Mouse (Mus musculus): ENCODE measurements around the gene Pik3cd.
A peak's percentile ranks its signal among the peaks of the same experiment; 100 is the strongest.
"Not testable (repeated sequence)": the region's sequence is repeated elsewhere in the genome, so short reads cannot be mapped to it uniquely, and the experiment has no call there.

Gene Pik3cd

GRCm38 (mm10) chr4:149702210-149702979, at the start of gene Pik3cd:
TSS of gene Pik3cd (minus strand) at chr4:149702571.
- no peak for DNase-seq (ENCODE audit: low read depth, low spot score)

- no peak for DNase-seq (ENCODE audit: low read depth, low spot score)
These were observed 48.3 kb upstream of the Pik3cd start for GRCm38 (mm10) chr4:149750671-149751070.

- not testable (repeated sequence) for DNase-seq (ENCODE audit: low read depth, low spot score)
These were observed 47.3 kb upstream of the Pik3cd start for GRCm38 (mm10) chr4:149749663-149750015.

- no peak for DNase-seq (ENCODE audit: low read depth, low spot score)
These were observed 46.8 kb upstream of the Pik3cd start for GRCm38 (mm10) chr4:149749003-149749662.

GRCm38 (mm10) chr4:149744119-149744518, 41.7 kb upstream of the Pik3cd start:
- no peak for DNase-seq (ENCODE audit: low read depth, low spot score)

GRCm38 (mm10) chr4:149742011-149742530, 39.7 kb upstream of the Pik3cd start:
- no peak for DNase-seq (ENCODE audit: low read depth, low spot score)

DNA sequence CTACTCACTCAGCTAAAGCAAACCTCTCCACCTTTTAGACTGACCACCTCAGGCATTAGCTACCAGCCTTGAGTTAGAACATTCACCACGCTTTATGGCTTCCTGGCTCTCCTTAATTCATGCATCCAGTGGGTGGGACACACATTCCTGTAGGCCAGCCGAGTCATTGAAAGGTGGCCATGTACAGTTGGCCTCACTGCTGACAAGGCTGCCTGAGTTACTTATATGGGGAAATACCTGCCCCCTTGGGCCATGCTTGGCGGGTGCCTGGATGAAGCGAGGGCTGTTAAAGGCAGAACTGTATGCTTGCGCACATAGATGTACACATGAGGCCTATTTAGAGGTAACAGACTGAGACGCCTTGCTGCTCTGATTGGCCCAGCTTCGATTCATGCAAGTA, 37.9 kb upstream of the Pik3cd start:
- DNase-seq (ENCODE audit: low read depth, low spot score) = no peak

GRCm38 (mm10) chr4:149739478-149739877, 37.1 kb upstream of the Pik3cd start:
- DNase-seq (ENCODE audit: low read depth, low spot score) = no peak

DNA sequence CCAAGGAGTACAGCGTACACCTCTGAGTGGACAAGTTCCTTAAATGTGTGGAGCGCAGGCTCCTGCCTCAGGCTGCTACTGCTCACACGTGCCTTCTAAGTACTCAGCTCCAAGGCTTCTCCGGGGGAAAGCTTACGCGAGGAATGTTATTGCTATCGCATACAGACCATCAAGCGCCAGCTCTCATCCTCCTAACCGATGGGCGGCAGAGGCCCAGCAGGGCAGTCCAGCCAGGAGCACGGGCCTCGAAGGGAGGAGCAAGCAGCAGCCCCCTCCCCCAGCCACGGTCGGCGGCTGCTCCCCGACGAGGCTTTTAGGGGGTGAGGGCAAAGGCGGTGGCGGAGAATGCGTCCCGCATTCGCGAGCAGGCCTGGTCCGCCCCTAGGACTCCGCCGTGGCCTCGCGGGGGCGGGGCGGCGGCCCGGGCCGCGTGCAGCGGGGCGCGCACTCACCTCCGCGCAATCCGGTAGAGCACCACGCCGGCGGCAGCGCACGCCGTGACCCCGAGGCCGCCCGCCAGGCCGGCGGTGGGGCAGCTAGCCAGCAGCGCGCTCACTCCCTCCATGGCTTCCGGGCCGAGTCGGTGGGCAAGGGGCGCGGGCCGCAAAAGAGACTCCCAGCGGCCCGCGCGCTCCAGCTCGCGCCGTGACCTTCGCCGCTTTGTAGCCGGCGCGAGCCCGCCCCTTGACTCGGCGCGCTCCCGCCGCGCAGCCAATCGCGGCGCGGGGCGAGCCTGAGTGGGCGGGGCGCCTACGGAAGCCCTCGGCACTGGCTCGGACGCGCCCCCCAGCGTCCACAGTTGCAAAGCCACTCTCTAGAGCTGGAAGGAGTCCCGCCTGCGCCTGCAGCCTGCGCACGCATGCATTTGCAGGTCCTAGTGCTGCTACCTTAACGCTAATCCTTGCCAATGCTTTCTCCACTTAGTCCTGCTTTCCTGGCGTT, 35.3 kb upstream of the Pik3cd start, which contains the start of gene Tmem201:
Gene Tmem201 (minus strand): TSS at position 662 of the 942 bp plus-strand sequence.
- peak; percentile 87 for DNase-seq (ENCODE audit: low read depth, low spot score)

GRCm38 (mm10) chr4:149736581-149736980, 34.2 kb upstream of the Pik3cd start:
- DNase-seq (ENCODE audit: low read depth, low spot score) = peak; percentile 43

DNA sequence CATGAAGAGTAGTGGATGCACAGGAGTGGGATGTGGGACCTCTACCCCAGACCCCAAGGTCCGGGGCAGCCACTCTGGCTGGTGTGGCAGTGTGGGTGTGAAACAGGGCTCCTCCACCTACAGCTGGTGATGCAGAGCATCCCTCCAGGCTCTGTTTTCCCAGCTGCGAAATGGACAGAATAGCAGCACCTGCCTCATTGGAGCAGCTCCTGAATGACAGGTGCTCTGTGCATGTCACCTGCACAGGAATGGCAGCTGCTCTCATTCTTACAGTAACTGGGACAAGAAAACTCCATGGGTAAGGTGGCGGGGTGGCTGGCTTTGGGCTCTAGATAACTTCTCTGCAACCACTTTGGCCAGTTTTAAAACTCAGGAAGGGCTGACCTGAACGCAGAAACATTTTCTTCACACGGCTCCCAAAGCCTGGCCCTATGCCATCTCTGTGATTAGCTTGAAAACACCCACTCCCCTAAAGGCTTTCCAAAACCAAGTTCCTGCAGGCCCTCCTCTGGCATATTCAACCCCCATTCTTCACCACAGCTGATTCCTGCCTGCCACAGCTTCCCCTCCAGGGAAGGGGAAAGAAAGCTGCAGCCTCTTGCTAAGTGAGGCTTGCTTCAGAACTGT, 33.4 kb upstream of the Pik3cd start:
- DNase-seq (ENCODE audit: low read depth, low spot score) = no peak

- no peak for DNase-seq (ENCODE audit: low read depth, low spot score)
These were observed 32.5 kb upstream of the Pik3cd start for GRCm38 (mm10) chr4:149734730-149735475.

- DNase-seq (ENCODE audit: low read depth, low spot score) = no peak
These were observed 31.9 kb upstream of the Pik3cd start for GRCm38 (mm10) chr4:149734246-149734645.

- no peak for DNase-seq (ENCODE audit: low read depth, low spot score)
These were observed 31.4 kb upstream of the Pik3cd start for GRCm38 (mm10) chr4:149733748-149734147.

GRCm38 (mm10) chr4:149732800-149733199, 30.4 kb upstream of the Pik3cd start:
- no peak for DNase-seq (ENCODE audit: low read depth, low spot score)

- DNase-seq (ENCODE audit: low read depth, low spot score) = no peak
These were observed 29.9 kb upstream of the Pik3cd start for GRCm38 (mm10) chr4:149732313-149732712.

- DNase-seq (ENCODE audit: low read depth, low spot score) = no peak
These were observed 28.5 kb upstream of the Pik3cd start for GRCm38 (mm10) chr4:149730827-149731226.

DNA sequence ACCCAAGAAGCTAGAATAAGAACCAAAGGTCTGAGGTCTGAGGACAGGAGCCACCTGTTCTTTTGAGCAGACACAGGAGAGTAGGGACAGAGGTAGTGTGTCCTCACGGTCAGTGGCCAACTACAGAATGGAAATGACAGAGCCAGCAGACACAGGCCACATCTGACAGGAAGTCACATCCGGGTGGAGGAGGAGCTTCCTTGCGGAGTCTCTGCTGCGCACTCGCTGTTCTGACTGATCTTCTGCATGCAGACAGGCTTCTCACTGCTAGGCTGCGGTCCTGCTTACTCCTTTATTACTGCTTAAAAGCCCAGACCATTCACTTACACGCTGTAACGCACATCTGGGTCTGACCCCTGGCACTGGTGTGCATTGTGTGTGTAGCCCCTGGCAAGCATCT, 26.4 kb upstream of the Pik3cd start:
- no peak for DNase-seq (ENCODE audit: low read depth, low spot score)

- no peak for DNase-seq (ENCODE audit: low read depth, low spot score)
These were observed 25.3 kb upstream of the Pik3cd start for GRCm38 (mm10) chr4:149727636-149728035.

DNA sequence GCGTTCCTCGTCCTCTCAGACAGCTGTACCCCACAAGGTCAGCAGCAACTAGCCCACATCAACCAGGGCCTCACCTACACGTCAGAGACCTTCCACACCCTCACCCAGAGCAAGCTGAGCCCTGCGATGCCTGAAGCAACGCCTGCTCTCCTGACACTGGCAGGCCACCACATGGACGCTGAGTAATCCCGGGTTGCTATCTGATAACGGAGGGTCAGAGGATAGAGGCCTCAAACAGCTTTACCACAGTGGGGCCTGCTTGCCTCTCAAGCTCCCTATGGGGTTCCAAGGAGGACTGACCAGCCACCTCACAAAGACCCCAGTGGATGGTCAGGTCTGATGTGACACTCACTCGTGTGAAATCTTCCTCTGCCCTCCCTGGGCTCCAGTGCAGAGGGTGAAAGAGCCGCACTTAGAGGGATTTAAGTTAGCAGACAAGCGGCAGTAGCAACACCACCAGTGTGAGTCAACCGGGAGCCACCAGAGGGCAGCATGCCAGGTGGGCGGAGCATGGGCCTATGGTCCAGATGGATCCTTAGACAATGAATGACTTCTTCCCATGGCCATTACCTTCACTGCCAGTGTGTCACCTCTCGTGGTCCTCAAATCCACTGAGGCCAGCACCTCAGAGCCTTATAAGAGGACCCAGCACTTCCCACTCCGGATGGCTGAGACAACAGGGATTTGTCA, 23.4 kb upstream of the Pik3cd start:
- DNase-seq (ENCODE audit: low read depth, low spot score) = peak; percentile 93

Data from 3T3-L1 (cell line).